Mouse (Mus musculus) ES-E14 (cell line): ENCODE data around the gene Klhl2.

ENCODE experiments used
- CHD2 ChIP-seq: IDR thresholded peaks from 2 replicates; pipeline ENCODE4 v1.6.1; 2014; ENCODE audit warnings: mild to moderate bottlenecking, low read depth, low read length, inconsistent platforms
- ZNF384 ChIP-seq: IDR thresholded peaks from 2 replicates; pipeline ENCODE4 v1.6.1; 2012; ENCODE audit warnings: low read depth, low read length, inconsistent platforms

DNA sequence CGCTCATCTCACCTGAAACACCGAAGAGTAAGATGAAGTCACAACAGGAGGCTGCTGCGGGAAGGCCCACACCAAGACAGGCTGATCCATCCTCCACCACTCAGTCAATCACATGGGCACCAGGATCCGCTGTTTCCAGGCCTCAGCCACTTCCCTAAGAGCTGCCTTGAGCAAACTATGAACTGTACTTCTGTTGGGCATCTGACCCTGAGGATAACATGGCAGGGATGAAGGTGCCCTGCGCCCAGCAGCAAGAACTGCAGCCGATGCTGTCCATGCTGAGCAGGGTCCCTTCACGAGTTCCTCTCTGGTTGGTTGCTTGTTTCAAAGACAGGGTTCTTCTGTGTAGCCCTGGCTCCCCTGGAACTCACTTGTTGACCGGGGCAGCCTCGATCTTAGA is 38.0 kb downstream of the Klhl2 start:
- TF ChIP-seq ZNF384 (no peak), CHD2 (no peak)
